Mouse (Mus musculus): ENCODE results near the gene Sncb.
A peak's percentile ranks its signal among the peaks of the same experiment; 100 is the strongest.
"Not testable (repeated sequence)": the region's sequence is repeated elsewhere in the genome, so short reads cannot be mapped to it uniquely, and the experiment has no call there.

Gene Sncb

GRCm38 (mm10) chr13:54766192-54766768 lies at the start of gene Sncb:
Gene Sncb, minus strand, starts transcription at chr13:54766595.
- DNase-seq (ENCODE audit: low read depth, low spot score), result peak; percentile 83

GRCm38 (mm10) chr13:54813381-54813780 lies 47.0 kb upstream of the Sncb start:
- DNase-seq (ENCODE audit: low read depth, low spot score), result no peak

GRCm38 (mm10) chr13:54811476-54811875 lies 45.1 kb upstream of the Sncb start:
- no peak for DNase-seq (ENCODE audit: low read depth, low spot score)

- no peak for DNase-seq (ENCODE audit: low read depth, low spot score)
Measured at GRCm38 (mm10) chr13:54808067-54808466, 41.7 kb upstream of the Sncb start.

GRCm38 (mm10) chr13:54806434-54806976 lies 40.1 kb upstream of the Sncb start:
- DNase-seq (ENCODE audit: low read depth, low spot score), result no peak

GRCm38 (mm10) chr13:54805134-54805838 lies 38.9 kb upstream of the Sncb start:
- DNase-seq (ENCODE audit: low read depth, low spot score), result peak; percentile 75

GRCm38 (mm10) chr13:54803010-54803409 lies 36.6 kb upstream of the Sncb start:
- DNase-seq (ENCODE audit: low read depth, low spot score), result peak; percentile 80

GRCm38 (mm10) chr13:54800206-54800605 lies 33.8 kb upstream of the Sncb start:
- DNase-seq (ENCODE audit: low read depth, low spot score), result no peak

GRCm38 (mm10) chr13:54799701-54800100 lies 33.3 kb upstream of the Sncb start:
- DNase-seq (ENCODE audit: low read depth, low spot score), result peak; percentile 81

- DNase-seq (ENCODE audit: low read depth, low spot score), result no peak
Measured at GRCm38 (mm10) chr13:54798740-54799139, 32.3 kb upstream of the Sncb start.

GRCm38 (mm10) chr13:54797861-54798643 lies 31.7 kb upstream of the Sncb start:
- DNase-seq (ENCODE audit: low read depth, low spot score), result no peak

GRCm38 (mm10) chr13:54797356-54797755 lies 31.0 kb upstream of the Sncb start:
- peak; percentile 67 for DNase-seq (ENCODE audit: low read depth, low spot score)

- DNase-seq (ENCODE audit: low read depth, low spot score), result no peak
Measured at GRCm38 (mm10) chr13:54794843-54795242, 28.4 kb upstream of the Sncb start.

GRCm38 (mm10) chr13:54794002-54794577 lies 27.7 kb upstream of the Sncb start:
- DNase-seq (ENCODE audit: low read depth, low spot score), result no peak

- DNase-seq (ENCODE audit: low read depth, low spot score), result peak; percentile 89
Measured at GRCm38 (mm10) chr13:54792259-54793230, 26.1 kb upstream of the Sncb start.

- peak; percentile 87 for DNase-seq (ENCODE audit: low read depth, low spot score)
Measured at GRCm38 (mm10) chr13:54789561-54790397, 23.4 kb upstream of the Sncb start.

- DNase-seq (ENCODE audit: low read depth, low spot score), result peak; percentile 98
Measured at GRCm38 (mm10) chr13:54788740-54789560, 22.6 kb upstream of the Sncb start, which contains the start of gene Tspan17. Gene Tspan17, plus strand, starts transcription at chr13:54789377.

GRCm38 (mm10) chr13:54787591-54787990 lies 21.2 kb upstream of the Sncb start:
- not testable (repeated sequence) for DNase-seq (ENCODE audit: low read depth, low spot score)

GRCm38 (mm10) chr13:54783698-54784097 lies 17.3 kb upstream of the Sncb start, which contains the start of gene Eif4e1b:
Gene Eif4e1b, plus strand, starts transcription at chr13:54783998.
- DNase-seq (ENCODE audit: low read depth, low spot score), result no peak

All from R1 (cell line).